Mouse (Mus musculus) liver, embryonic 11.5 days (tissue): ENCODE results near the gene Ccdc92. TPM values are rescaled to one million over a fixed set of nuclear protein-coding genes. Genes with fewer than 3 reads are reported as not detected.

Experiments used
- ATAC-seq: fragments of 200-750 bp; cut with Nextera tagmentation; replicated peaks from 2 replicates; pipeline ENCODE4 v1.8.0; 2017; ENCODE audit warnings: moderate number of reproducible peaks, mild to moderate bottlenecking, moderate TSS enrichment, moderate library complexity; ENCODE audit not compliant: low FRiP score
- DNase-seq: peaks from one replicate; pipeline ENCODE4 v3.0.0-alpha.2; 2017; ENCODE audit warnings: low spot score
- H3K27ac ChIP-seq: fragments of 300-500 bp; sonication (generic); 2 replicates; pipeline ENCODE4 v1.5.1; 2014; ENCODE audit warnings: mild to moderate bottlenecking, low read depth, low read length, control low read depth
- H3K27me3 ChIP-seq: fragments of 300-500 bp; sonication (generic); replicated peaks from 2 replicates; pipeline ENCODE4 v1.6.1; 2014; ENCODE audit warnings: low read length, mixed read lengths; ENCODE audit not compliant: control insufficient read depth, insufficient read depth
- H3K36me3 ChIP-seq: fragments of 300-500 bp; sonication (generic); 2 replicates; pipeline ENCODE4 v1.6.1; 2014; ENCODE audit warnings: mild to moderate bottlenecking, low read length, moderate library complexity, mixed read lengths; ENCODE audit not compliant: control insufficient read depth, insufficient read depth
- H3K4me1 ChIP-seq: fragments of 300-500 bp; sonication (generic); replicated peaks from 2 replicates; pipeline ENCODE4 v1.6.1; 2014; ENCODE audit warnings: low read length, mixed read lengths; ENCODE audit not compliant: control insufficient read depth, insufficient read depth
- H3K4me2 ChIP-seq: fragments of 300-500 bp; sonication (generic); 2 replicates; pipeline ENCODE4 v1.6.1; 2014; ENCODE audit warnings: mild to moderate bottlenecking, control low read depth, moderate library complexity
- H3K4me3 ChIP-seq: fragments of 300-500 bp; sonication (generic); 2 replicates; pipeline ENCODE4 v1.5.1; 2014; ENCODE audit warnings: low read depth, low read length, control low read depth
- H3K9ac ChIP-seq: fragments of 300-500 bp; sonication (generic); 2 replicates; pipeline ENCODE4 v1.6.1; 2014; ENCODE audit warnings: low read depth, low read length, control low read depth
- H3K9me3 ChIP-seq: fragments of 300-500 bp; sonication (generic); 2 replicates; pipeline ENCODE4 v1.6.1; 2016; ENCODE audit warnings: low read length, inconsistent platforms, mixed read lengths; ENCODE audit not compliant: control insufficient read depth
- WGBS: fragments of 180-500 bp; shearing (Covaris S2); extraction: QIAGEN DNeasy Blood & Tissue Kit; methylation state at CpG from one replicate; pipeline ENCODE4 v1.1.7; 2014; 5-methylcytosine and 5-hydroxymethylcytosine counted together
- polyA plus RNA-seq: library from polyadenylated mRNA; unstranded; fragments of >200 nt; fragmentation: Nextera tagmentation; extraction: Ambion mirVana; gene quantifications from 2 replicates; pipeline ENCODE4 v1.2.1, GENCODE M21; 2014

Ccdc92 gene
- polyA plus RNA-seq, 1 experiment from 2014 or later, result 4.4 TPM

DNA sequence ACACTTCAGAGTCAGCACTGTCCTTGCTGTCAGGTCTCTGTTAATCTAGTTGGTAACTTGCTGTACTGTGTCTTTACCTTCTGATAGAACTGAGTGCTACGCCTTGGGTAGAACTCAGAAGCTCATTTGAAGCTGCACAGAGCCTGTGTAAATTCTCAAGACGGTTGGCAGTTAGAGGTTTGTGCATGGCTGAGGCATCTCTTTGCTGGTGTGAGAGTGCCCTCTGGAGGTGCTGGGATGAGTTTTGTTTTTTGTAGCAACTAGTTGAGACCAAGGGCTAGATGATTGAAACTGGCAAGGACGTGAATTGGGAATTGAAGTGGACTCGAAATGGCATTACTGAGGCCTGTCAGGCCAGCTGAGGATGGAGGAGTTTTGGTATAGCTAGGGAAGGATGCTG is 6.8 kb upstream of the Ccdc92 start:
- no peaks in the 10 kb centered on the region for H3K27me3 ChIP-seq
- 56% methylated on average over 4 of the region's 4 CpGs for WGBS
- no peaks in the 10 kb centered on the region for H3K9me3 ChIP-seq
- no peak overlapping the region for H3K9ac ChIP-seq
- H3K4me3 ChIP-seq, result no peak overlapping the region
- H3K27ac ChIP-seq, result no peak overlapping the region
- H3K36me3 ChIP-seq, result peaks cover 4% of the 10 kb centered on the region; the same call in 1 of the 2 replicates
- H3K4me1 ChIP-seq, result peaks cover 7% of the 10 kb centered on the region; the same call in 1 of the 2 replicates
- peak; percentile 56 for DNase-seq
- no peak overlapping the region for H3K4me2 ChIP-seq
- no peak for ATAC-seq

- H3K36me3 ChIP-seq, result 0 out of 2 replicates have a peak, but pooled peaks cover 3% of the 10 kb centered on the region
- ATAC-seq (peak; percentile 59), DNase-seq (peak; percentile 62)
- under 1% methylated on average over 77 of the region's 88 CpGs for WGBS
- peak overlapping the region; percentile 76 for H3K27ac ChIP-seq
- no peaks in the 10 kb centered on the region for H3K9me3 ChIP-seq
- H3K4me1 ChIP-seq, result peaks cover 5% of the 10 kb centered on the region
- peak overlapping the region; percentile 65 for H3K9ac ChIP-seq
- peak overlapping the region; percentile 64 for H3K4me3 ChIP-seq
- H3K27me3 ChIP-seq, result peaks cover 31% of the 10 kb centered on the region
- peak overlapping the region; percentile 85 for H3K4me2 ChIP-seq
Measured at GRCm38 (mm10) chr5:124862871-124863741, 882 bp upstream of the Ccdc92 start.

GRCm38 (mm10) chr5:124861463-124861862 is 761 bp downstream of the Ccdc92 start:
- DNase-seq (peak; percentile 50), ATAC-seq (no peak)
- Histone ChIP-seq H3K27ac (no peak overlapping the region), H3K4me2 (peak overlapping the region; percentile 88), H3K4me3 (peak overlapping the region; percentile 64), H3K9me3 (no peaks in the 10 kb centered on the region), H3K36me3 (0 out of 2 replicates have a peak, but pooled peaks cover 3% of the 10 kb centered on the region), H3K9ac (0 out of 2 replicates have a peak overlapping the region, but pooled peaks have one; percentile 6), H3K27me3 (peaks cover 31% of the 10 kb centered on the region), H3K4me1 (peaks cover 5% of the 10 kb centered on the region)
- 3% methylated on average over 33 of the region's 33 CpGs for WGBS

- Histone ChIP-seq H3K27me3 (peaks cover 31% of the 10 kb centered on the region), H3K9ac (no peak overlapping the region), H3K4me1 (peaks cover 5% of the 10 kb centered on the region), H3K36me3 (no peaks in the 10 kb centered on the region), H3K9me3 (no peaks in the 10 kb centered on the region), H3K27ac (no peak overlapping the region), H3K4me2 (no peak overlapping the region), H3K4me3 (no peak overlapping the region)
- DNase-seq (no peak), ATAC-seq (no peak)
- 14% methylated on average over 5 of the region's 5 CpGs for WGBS
Measured at GRCm38 (mm10) chr5:124860013-124860412, 2.2 kb downstream of the Ccdc92 start.

- Histone ChIP-seq H3K4me2 (no peak overlapping the region), H3K9me3 (no peaks in the 10 kb centered on the region), H3K4me3 (no peak overlapping the region), H3K4me1 (no peaks in the 10 kb centered on the region), H3K27me3 (peaks cover 5% of the 10 kb centered on the region; the same call in 1 of the 2 replicates), H3K27ac (no peak overlapping the region), H3K9ac (no peak overlapping the region), H3K36me3 (no peaks in the 10 kb centered on the region)
- DNase-seq (no peak), ATAC-seq (no peak)
- 82% methylated on average over 4 of the region's 4 CpGs for WGBS
Measured at GRCm38 (mm10) chr5:124854202-124854601, 8.0 kb downstream of the Ccdc92 start.

GRCm38 (mm10) chr5:124853079-124853478 is 9.1 kb downstream of the Ccdc92 start:
- H3K27me3 ChIP-seq, result no peaks in the 10 kb centered on the region; the same call in 1 of the 2 replicates
- no peaks in the 10 kb centered on the region for H3K4me1 ChIP-seq
- DNase-seq (no peak), ATAC-seq (no peak)
- no peaks in the 10 kb centered on the region for H3K36me3 ChIP-seq
- H3K4me2 ChIP-seq, result no peak overlapping the region
- 78% methylated on average over 2 of the region's 2 CpGs for WGBS
- H3K9me3 ChIP-seq, result no peaks in the 10 kb centered on the region
- H3K4me3 ChIP-seq, result no peak overlapping the region
- 0 out of 2 replicates have a peak overlapping the region, but pooled peaks have one; percentile 5 for H3K27ac ChIP-seq
- no peak overlapping the region for H3K9ac ChIP-seq

- Histone ChIP-seq H3K9me3 (no peaks in the 10 kb centered on the region), H3K36me3 (no peaks in the 10 kb centered on the region), H3K9ac (no peak overlapping the region), H3K4me3 (no peak overlapping the region), H3K4me1 (no peaks in the 10 kb centered on the region), H3K4me2 (no peak overlapping the region), H3K27me3 (no peaks in the 10 kb centered on the region), H3K27ac (no peak overlapping the region)
- ATAC-seq, result no peak
- no peak for DNase-seq
- 23% methylated on average over 2 of the region's 2 CpGs for WGBS
Measured at GRCm38 (mm10) chr5:124852294-124852693, 9.9 kb downstream of the Ccdc92 start.

DNA sequence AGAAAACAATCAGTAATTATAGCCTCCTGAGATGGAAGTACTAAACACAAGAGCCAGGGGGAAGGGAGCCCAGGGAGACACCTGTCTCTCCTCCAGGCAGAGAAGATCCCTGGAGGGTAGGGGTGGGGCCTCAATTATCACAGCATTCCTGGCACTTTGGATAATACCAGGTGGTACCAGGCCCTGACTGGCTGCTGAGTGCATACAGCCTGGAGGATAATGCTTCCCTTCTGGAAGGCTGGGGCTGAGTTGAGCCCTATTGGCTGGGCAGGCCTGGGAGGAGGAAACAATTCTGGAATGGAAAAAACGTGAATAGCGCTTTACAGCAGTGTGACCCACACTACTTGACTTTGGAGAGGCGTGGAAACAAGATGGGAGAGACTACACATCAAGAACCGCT is 10.7 kb downstream of the Ccdc92 start:
- H3K4me3 ChIP-seq, result no peak overlapping the region

DNA sequence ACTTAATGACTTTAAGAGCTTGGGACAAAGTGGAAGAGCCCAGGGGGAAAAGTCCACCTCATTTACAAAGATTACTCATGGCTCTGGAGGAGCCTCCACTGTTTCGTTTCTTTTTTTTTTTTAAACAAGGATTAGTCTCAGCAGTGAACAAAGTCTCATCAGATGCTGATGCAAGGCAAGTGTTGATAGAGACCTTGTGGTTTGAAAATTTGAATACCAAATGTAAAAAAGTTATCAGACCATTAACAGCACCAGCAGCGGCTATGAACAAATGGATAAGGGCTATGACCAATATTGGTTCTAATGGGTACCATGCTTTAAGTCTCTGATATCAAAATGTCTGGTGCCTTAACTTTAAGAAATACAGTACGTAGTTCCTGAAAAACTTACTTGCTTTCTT is 13.2 kb downstream of the Ccdc92 start:
- no peaks in the 10 kb centered on the region for H3K27me3 ChIP-seq
- 74% methylated on average over 3 of the region's 3 CpGs for WGBS
- H3K36me3 ChIP-seq, result no peaks in the 10 kb centered on the region
- no peak for ATAC-seq
- no peaks in the 10 kb centered on the region for H3K9me3 ChIP-seq
- peaks cover 5% of the 10 kb centered on the region for H3K4me1 ChIP-seq
- H3K27ac ChIP-seq, result no peak overlapping the region
- no peak overlapping the region for H3K9ac ChIP-seq
- H3K4me2 ChIP-seq, result no peak overlapping the region
- no peak overlapping the region for H3K4me3 ChIP-seq
- DNase-seq, result no peak

More for the DNA sequence above, 10.7 kb downstream of the Ccdc92 start:
- DNase-seq, result no peak
- Histone ChIP-seq H3K27me3 (no peaks in the 10 kb centered on the region), H3K9ac (no peak overlapping the region), H3K36me3 (no peaks in the 10 kb centered on the region), H3K4me2 (no peak overlapping the region), H3K4me1 (no peaks in the 10 kb centered on the region), H3K27ac (no peak overlapping the region), H3K9me3 (no peaks in the 10 kb centered on the region)
- ATAC-seq, result no peak
- 57% methylated on average over 4 of the region's 4 CpGs for WGBS
